Mouse (Mus musculus): ENCODE measurements around the gene Pold3.

DNA sequence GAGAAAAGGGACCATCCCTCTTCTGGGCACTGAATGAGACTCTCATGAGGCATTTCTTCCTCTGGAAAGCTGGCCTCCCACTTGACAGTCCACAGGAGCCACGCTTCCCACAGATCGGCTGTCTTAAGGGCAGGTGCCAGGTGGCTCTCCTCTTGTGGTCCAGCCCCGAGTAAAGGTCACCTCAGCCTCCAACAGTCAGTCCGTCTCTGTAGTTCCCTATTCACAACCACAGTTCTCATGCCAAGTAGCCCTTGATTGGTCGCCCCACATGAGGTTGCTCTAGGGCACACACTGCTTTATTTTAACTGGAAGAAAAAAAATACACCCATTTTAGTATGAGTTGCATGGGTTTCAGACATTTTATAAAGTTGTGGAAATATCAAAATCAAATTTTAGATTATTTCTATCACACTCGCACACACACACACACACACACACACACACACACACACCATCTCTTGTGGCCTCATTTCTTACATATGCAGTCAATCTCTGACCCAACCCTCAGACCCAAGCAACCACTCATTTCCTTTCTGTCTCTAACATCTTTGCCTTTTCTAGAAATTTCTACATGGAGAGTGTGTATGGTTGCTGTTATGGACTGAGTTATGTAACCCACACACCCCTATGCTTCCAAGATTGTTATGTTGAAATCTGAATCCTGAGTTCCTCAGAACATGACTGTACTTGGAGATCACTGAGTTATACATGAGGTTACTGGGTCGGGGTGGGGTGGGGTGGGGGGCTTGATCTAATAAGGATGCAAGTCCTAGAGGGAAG lies 7.1 kb upstream of the Pold3 start:
- TF ChIP-seq GATA1 (IDR thresholded peaks at IDR 0.05; ENCODE audit: low read length) (no peak), TAL1 (IDR thresholded peaks at IDR 0.05; ENCODE audit: low read length) (no peak)

Data from erythroblast, embryonic 14.5 days (primary cell).